Mouse (Mus musculus) liver, postnatal 0 days (tissue): ENCODE results near the gene Otulinl.

ENCODE experiments used
- CTCF ChIP-seq: sonication (generic); IDR thresholded peaks from 2 replicates; pipeline ENCODE4 v1.5.1; 2016; ENCODE audit warnings: antibody characterized with exemption, low read depth
- EP300 ChIP-seq: IDR thresholded peaks from 2 replicates; pipeline ENCODE4 v1.6.1; 2016; ENCODE audit warnings: antibody characterized with exemption, low read depth, mild to moderate bottlenecking

- TF ChIP-seq CTCF (no peak), EP300 (no peak)
Observed at GRCm38 (mm10) chr15:27726228-27726627, 44.8 kb upstream of the Otulinl start.
